Mouse (Mus musculus): Measurements from ENCODE around the gene Ddah1.

GRCm38 (mm10) chr3:145715923-145716322, 42.6 kb upstream of the Ddah1 start:
- TF ChIP-seq EP300 (IDR thresholded peaks at IDR 0.05; ENCODE audit: insufficient read depth, low read depth, low read length) (no peak), CTCF (IDR thresholded peaks at IDR 0.05) (no peak)
